ENCODE assay signal across 18 mouse cellular contexts in genomic region chr7:101069271-101069670, GRCm38 (mm10). TPM values are rescaled to one million over a fixed set of nuclear protein-coding genes. Genes with fewer than 3 reads are reported as not detected.
"Had no signal": no experiment of that assay in that cellular context is flagged by ENCODE, and none has a peak within 500 bp of the region (broad histone marks: within the 10 kb centered on the region; RNA-seq: fewer than 3 reads in every experiment).

No protein-coding gene starts in this region.

- H3K4me2 ChIP-seq: intestine, embryonic 15.5 days; kidney, embryonic 15.5 days; limb, embryonic 15.5 days; lung, embryonic 14.5 days; midbrain, embryonic 13.5 days had no signal

- H3K4me3 ChIP-seq: intestine, embryonic 15.5 days; kidney, embryonic 15.5 days; limb, embryonic 15.5 days; megakaryocyte, embryonic 14.5 days; midbrain, embryonic 10.5 days; midbrain, embryonic 13.5 days had no signal

- H3K36me3 ChIP-seq: intestine, embryonic 15.5 days; kidney, embryonic 15.5 days; limb, embryonic 15.5 days; midbrain, embryonic 10.5 days; midbrain, embryonic 13.5 days had no signal

- H3K9me3 ChIP-seq: intestine, embryonic 15.5 days; kidney, embryonic 15.5 days; limb, embryonic 15.5 days; midbrain, embryonic 10.5 days; midbrain, embryonic 13.5 days had no signal

- ATAC-seq: intestine, embryonic 15.5 days; lung, postnatal 0 days; midbrain, embryonic 13.5 days had no signal

- H3K27ac ChIP-seq: limb, embryonic 15.5 days; midbrain, embryonic 10.5 days; midbrain, embryonic 13.5 days; stomach, postnatal 0 days had no signal

- H3K9ac ChIP-seq: intestine, embryonic 15.5 days; kidney, embryonic 15.5 days; limb, embryonic 15.5 days; lung, embryonic 14.5 days; midbrain, embryonic 13.5 days had no signal

- DNase-seq: kidney, adult 11 months; kidney, adult 8-10 months; kidney, postnatal 10 days; kidney, postnatal 36 days; lung, embryonic 14.5 days; lung, postnatal 36 days; thymus, adult 2 months; thymus, postnatal 14 days; thymus, postnatal 4 days had no signal

- H3K4me1 ChIP-seq: midbrain, embryonic 13.5 days had no signal

- H3K27me3 ChIP-seq: intestine, embryonic 15.5 days; kidney, embryonic 15.5 days; limb, embryonic 15.5 days; megakaryocyte, embryonic 14.5 days; midbrain, embryonic 13.5 days had no signal

RNA-seq across cellular contexts. Expression of gene P2ry2, which starts 56.6 kb away (rescaled TPM):
- polyA plus RNA-seq: neural tube, embryonic 14.5 days had no signal
